Mouse (Mus musculus) MEL (cell line): Measurements from ENCODE around the gene Macf1.

Experiments
- BHLHE40 ChIP-seq: IDR thresholded peaks from 2 replicates; pipeline ENCODE4 v1.6.1; 2012; ENCODE audit warnings: low read depth, mild to moderate bottlenecking, inconsistent platforms, low read length, improper control_type of control experiment, borderline replicate concordance
- CHD2 ChIP-seq: IDR thresholded peaks from 2 replicates; pipeline ENCODE4 v1.6.1; 2011; ENCODE audit warnings: low read length, improper control_type of control experiment
- CTCF ChIP-seq, 3 experiments: IDR thresholded peaks in 2 of 3; conservative IDR thresholded peaks in 1 of 3; 2 replicates each; pipeline ENCODE4 v1.5.1; 2011 to 2012; ENCODE audit warnings: low read length in 3 of 3, low read depth in 2 of 3, mild to moderate bottlenecking in 2 of 3, improper control_type of control experiment in 1 of 3, inconsistent platforms in 1 of 3, mixed read lengths in 1 of 3, moderate library complexity in 1 of 3; ENCODE audit not compliant: control insufficient read depth in 1 of 3, insufficient read depth in 1 of 3, poor library complexity in 1 of 3, severe bottlenecking in 1 of 3
- EP300 ChIP-seq, 2 experiments: IDR thresholded peaks; 2 replicates each; pipeline ENCODE4 v1.6.1; 2011; ENCODE audit warnings: improper control_type of control experiment in 2 of 2, low read length in 2 of 2, low read depth in 1 of 2, mild to moderate bottlenecking in 1 of 2
- GATA1 ChIP-seq: IDR thresholded peaks from 2 replicates; pipeline ENCODE4 v1.6.1; 2011; ENCODE audit warnings: low read depth, low read length, improper control_type of control experiment
- NRF1 ChIP-seq: IDR thresholded peaks from 2 replicates; pipeline ENCODE4 v1.6.1; 2014; ENCODE audit warnings: low read depth, mild to moderate bottlenecking, inconsistent platforms, low read length, improper control_type of control experiment, moderate library complexity; ENCODE audit not compliant: poor library complexity, insufficient read depth, severe bottlenecking
- POLR2A ChIP-seq, 2 experiments: IDR thresholded peaks; 2 replicates each; pipeline ENCODE4 v1.6.1; 2011 to 2012; ENCODE audit warnings: low read length in 2 of 2, mild to moderate bottlenecking in 2 of 2, control low read depth in 1 of 2, improper control_type of control experiment in 1 of 2, low read depth in 1 of 2, moderate library complexity in 1 of 2; ENCODE audit not compliant: control insufficient read depth in 1 of 2, insufficient read depth in 1 of 2, poor library complexity in 1 of 2
- POLR2AphosphoS2 ChIP-seq: IDR thresholded peaks from 2 replicates; pipeline ENCODE4 v1.6.1; 2011; ENCODE audit warnings: low read length, improper control_type of control experiment
- POLR2AphosphoS5 ChIP-seq: IDR thresholded peaks from 2 replicates; pipeline ENCODE4 v1.6.1; 2012; ENCODE audit warnings: low read depth, borderline replicate concordance, mild to moderate bottlenecking, inconsistent platforms, low read length, moderate library complexity, mixed read lengths
- USF2 ChIP-seq, 2 experiments: IDR thresholded peaks; 2 replicates each; pipeline ENCODE4 v1.6.1; 2011 to 2012; ENCODE audit warnings: improper control_type of control experiment in 2 of 2, low read length in 2 of 2, borderline replicate concordance in 1 of 2, inconsistent platforms in 1 of 2, low read depth in 1 of 2, mild to moderate bottlenecking in 1 of 2; ENCODE audit not compliant: insufficient read depth in 1 of 2
- ZMIZ1 ChIP-seq: IDR thresholded peaks from 2 replicates; pipeline ENCODE4 v1.6.1; 2012; ENCODE audit warnings: low read depth, mild to moderate bottlenecking, inconsistent platforms, low read length, improper control_type of control experiment, moderate library complexity
- ZNF384 ChIP-seq: IDR thresholded peaks from 2 replicates; pipeline ENCODE4 v1.6.1; 2012; ENCODE audit warnings: low read depth, mild to moderate bottlenecking, inconsistent platforms, low read length, improper control_type of control experiment

DNA sequence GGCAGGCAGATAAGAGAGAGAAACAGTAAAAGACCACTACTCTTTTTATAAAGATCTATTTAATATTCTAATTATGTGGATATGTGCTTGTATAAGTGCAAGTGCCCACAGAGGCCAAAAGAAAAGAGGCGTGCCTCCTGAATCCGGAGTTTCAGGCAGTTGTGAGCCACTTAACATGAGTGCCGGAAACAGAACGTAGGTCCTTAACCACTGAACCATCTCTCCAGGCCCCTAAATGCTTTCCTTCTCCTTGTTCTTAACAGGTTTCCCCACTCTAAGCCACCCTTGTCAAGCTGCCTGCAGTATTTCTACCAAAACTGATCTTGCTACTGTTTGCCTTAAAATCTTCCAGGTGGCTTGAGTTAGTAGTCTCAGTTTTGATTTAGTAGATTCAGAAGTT is 123.3 kb downstream of the Macf1 start:
- TF ChIP-seq POLR2A (IDR thresholded peaks at IDR 0.05; ENCODE audit: control insufficient read depth in 1 of 2, insufficient read depth in 1 of 2, low read depth in 1 of 2, low read length in 2 of 2, poor library complexity in 1 of 2), result no peak
- no peak for TF ChIP-seq CHD2
- no peak for TF ChIP-seq CTCF (IDR thresholded peaks at IDR 0.05 in 2 of 3, conservative IDR thresholded peaks at IDR 0.05 in 1 of 3; ENCODE audit: control insufficient read depth in 1 of 3, insufficient read depth in 1 of 3, low read depth in 2 of 3, low read length in 3 of 3, poor library complexity in 1 of 3, severe bottlenecking in 1 of 3)
- no peak for TF ChIP-seq POLR2AphosphoS5
- TF ChIP-seq BHLHE40, result no peak
- no peak for TF ChIP-seq POLR2AphosphoS2
- TF ChIP-seq GATA1, result no peak
- TF ChIP-seq ZMIZ1, result no peak
- no peak for TF ChIP-seq EP300 (IDR thresholded peaks at IDR 0.05; ENCODE audit: low read depth in 1 of 2, low read length in 2 of 2)
- no peak for TF ChIP-seq ZNF384
- TF ChIP-seq USF2 (IDR thresholded peaks at IDR 0.05; ENCODE audit: borderline replicate concordance in 1 of 2, insufficient read depth in 1 of 2, low read depth in 1 of 2, low read length in 2 of 2), result no peak
- no peak for TF ChIP-seq NRF1
